Mouse (Mus musculus) G1E (cell line): ENCODE data around the gene Slc9a3r2.

Source experiments
- CTCF ChIP-seq: IDR thresholded peaks from 2 replicates; pipeline ENCODE4 v1.5.1; 2012; ENCODE audit warnings: low read depth, low read length, inconsistent platforms, mixed read lengths
- TAL1 ChIP-seq: conservative IDR thresholded peaks from 2 replicates; pipeline ENCODE4 v1.6.1; 2012; ENCODE audit warnings: low read depth, low read length, inconsistent platforms, mixed read lengths

GRCm38 (mm10) chr17:24630072-24630471, 20.1 kb downstream of the Slc9a3r2 start:
- no peak for TF ChIP-seq CTCF
- no peak for TF ChIP-seq TAL1
